Mouse (Mus musculus) embryonic facial prominence, embryonic 10.5 days (tissue): Measurements from ENCODE around the gene Slc5a2. TPM values are rescaled to one million over a fixed set of nuclear protein-coding genes. Genes with fewer than 3 reads are reported as not detected.

Experiments used
- DNase-seq: peaks from one replicate; pipeline ENCODE4 v3.0.0-alpha.2; 2017; ENCODE audit warnings: low spot score
- H3K27ac ChIP-seq: fragments of 300-500 bp; sonication (generic); replicated peaks from 2 replicates; pipeline ENCODE4 v1.5.1; 2016; ENCODE audit warnings: mild to moderate bottlenecking
- H3K27me3 ChIP-seq: fragments of 300-500 bp; sonication (generic); replicated peaks from 2 replicates; pipeline ENCODE4 v1.6.1; 2016; ENCODE audit warnings: low read depth, mild to moderate bottlenecking; ENCODE audit not compliant: poor library complexity, severe bottlenecking
- H3K36me3 ChIP-seq: fragments of 300-500 bp; sonication (generic); replicated peaks from 2 replicates; pipeline ENCODE4 v1.6.1; 2016; ENCODE audit warnings: mild to moderate bottlenecking, moderate library complexity
- H3K4me1 ChIP-seq: fragments of 300-500 bp; sonication (generic); 2 replicates; pipeline ENCODE4 v1.6.1; 2016
- H3K4me3 ChIP-seq: fragments of 300-500 bp; sonication (generic); 2 replicates; pipeline ENCODE4 v1.5.1; 2016; ENCODE audit warnings: mild to moderate bottlenecking, moderate library complexity
- H3K9me3 ChIP-seq: fragments of 300-500 bp; sonication (generic); 2 replicates; pipeline ENCODE4 v1.6.1; 2016; ENCODE audit warnings: mild to moderate bottlenecking
- whole genome bisulfite sequencing: fragments of 180-500 bp; shearing (Covaris S2); methylation state at CpG from one replicate; pipeline ENCODE4 v1.1.7; 2016; 5-methylcytosine and 5-hydroxymethylcytosine counted together
- polyA plus RNA-seq: library from polyadenylated mRNA; unstranded; fragments of >200 nt; fragmentation: Nextera tagmentation; extraction: Ambion mirVana; gene quantifications from 2 replicates; pipeline ENCODE4 v1.2.1, GENCODE M21; 2016

Gene Slc5a2
- polyA plus RNA-seq, 1 experiment from 2014 or later, result 0.10 TPM

DNA sequence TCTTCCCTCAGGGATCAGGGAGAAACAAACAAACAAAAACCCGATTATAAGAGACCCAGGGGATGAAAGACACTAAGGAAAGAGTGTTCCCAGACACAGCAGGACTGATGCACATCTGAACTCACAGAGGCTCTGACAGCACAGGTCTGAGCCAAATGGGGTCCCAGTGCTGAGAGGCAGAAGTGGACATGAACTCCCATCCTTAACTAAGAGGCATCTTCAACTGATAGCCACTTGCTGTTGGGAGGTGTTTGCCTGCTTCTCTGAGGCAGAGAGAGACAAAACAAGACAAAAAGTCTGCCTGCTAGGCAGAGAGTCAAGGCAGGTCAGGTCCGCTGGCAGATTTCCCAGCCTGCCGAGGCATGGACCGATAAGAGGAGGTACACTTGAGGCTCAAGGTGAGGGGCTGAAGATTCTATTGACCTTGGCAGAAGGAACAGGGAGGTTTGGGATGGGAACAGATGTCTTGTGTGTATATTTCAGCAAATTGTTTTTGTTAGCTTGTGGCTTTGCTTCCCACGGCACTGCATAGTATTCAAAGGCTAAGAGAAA lies 8.6 kb upstream of the Slc5a2 start:
- WGBS, result 67% methylated on average over 5 of the region's 5 CpGs
- no peak for DNase-seq

DNA sequence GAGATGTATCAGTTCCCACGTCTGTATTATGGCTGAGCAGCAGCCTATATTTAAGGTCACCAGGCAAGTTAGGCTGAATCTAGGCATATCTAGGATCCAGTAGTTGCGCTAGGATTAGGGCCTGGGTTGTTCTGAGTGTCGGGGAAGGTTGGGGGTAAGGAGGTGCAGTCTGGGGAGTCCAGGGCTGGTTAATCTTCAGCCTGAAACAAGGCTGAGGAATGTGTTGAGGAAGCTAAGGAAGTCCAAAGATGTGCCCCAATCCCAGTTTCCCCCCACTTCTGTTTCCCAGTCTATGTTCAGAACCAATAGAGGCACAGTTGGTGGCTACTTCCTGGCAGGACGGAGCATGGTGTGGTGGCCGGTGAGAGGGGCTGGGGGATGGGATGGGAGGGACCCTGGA lies 599 bp downstream of the Slc5a2 start:
- H3K36me3 ChIP-seq, result peaks cover 10% of the 10 kb centered on the region
- no peak overlapping the region for H3K27ac ChIP-seq
- H3K4me3 ChIP-seq, result no peak overlapping the region
- no peak for DNase-seq
- H3K27me3 ChIP-seq, result no peaks in the 10 kb centered on the region
- WGBS, result 81% methylated on average over 5 of the region's 5 CpGs
- H3K9me3 ChIP-seq, result no peaks in the 10 kb centered on the region
- H3K4me1 ChIP-seq, result no peaks in the 10 kb centered on the region

More for the DNA sequence above, 8.6 kb upstream of the Slc5a2 start:
- Histone ChIP-seq H3K4me3 (no peak overlapping the region), H3K4me1 (peaks cover 23% of the 10 kb centered on the region), H3K27me3 (peaks cover 19% of the 10 kb centered on the region), H3K9me3 (no peaks in the 10 kb centered on the region), H3K36me3 (no peaks in the 10 kb centered on the region), H3K27ac (no peak overlapping the region)

DNA sequence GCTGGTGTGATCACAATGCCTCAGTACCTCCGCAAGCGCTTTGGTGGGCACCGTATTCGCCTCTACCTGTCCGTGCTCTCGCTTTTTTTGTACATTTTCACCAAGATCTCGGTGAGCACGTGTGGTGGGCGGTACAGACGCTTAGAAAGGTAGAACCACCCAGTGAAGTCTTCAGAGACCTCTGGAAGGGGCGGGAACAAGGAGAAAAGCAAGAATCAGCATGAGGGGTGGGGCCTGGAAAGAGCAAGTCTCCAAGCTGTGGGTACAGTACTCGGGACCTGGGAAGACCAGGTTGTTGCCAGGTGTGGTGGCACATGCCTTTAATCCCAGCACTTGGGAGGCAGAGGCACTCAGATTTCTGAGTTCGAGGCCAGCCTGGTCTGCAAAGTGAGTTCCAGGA lies 1.9 kb downstream of the Slc5a2 start:
- 60% methylated on average over 13 of the region's 13 CpGs for WGBS
- H3K4me1 ChIP-seq, result no peaks in the 10 kb centered on the region
- H3K36me3 ChIP-seq, result peaks cover 24% of the 10 kb centered on the region
- DNase-seq, result no peak
- H3K9me3 ChIP-seq, result no peaks in the 10 kb centered on the region
- no peak overlapping the region for H3K27ac ChIP-seq
- H3K4me3 ChIP-seq, result no peak overlapping the region
- no peaks in the 10 kb centered on the region for H3K27me3 ChIP-seq

DNA sequence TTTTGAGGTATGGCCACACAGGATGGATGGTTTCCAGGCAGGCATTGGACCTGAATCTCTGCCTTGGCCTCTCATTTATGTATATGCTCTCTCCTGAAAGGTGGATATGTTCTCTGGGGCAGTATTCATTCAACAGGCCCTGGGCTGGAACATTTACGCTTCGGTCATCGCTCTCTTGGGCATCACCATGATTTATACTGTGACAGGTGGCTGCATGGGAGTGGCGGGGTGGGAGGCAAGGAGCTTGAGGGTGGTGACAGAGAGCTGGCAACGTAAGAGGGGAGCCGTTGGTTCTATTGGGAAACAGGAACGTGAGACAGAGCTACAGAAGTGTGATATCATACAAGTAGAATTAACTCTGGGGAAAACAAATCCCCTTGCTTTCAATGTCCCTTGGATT lies 2.4 kb downstream of the Slc5a2 start:
- Histone ChIP-seq H3K27ac (no peak overlapping the region), H3K4me3 (no peak overlapping the region), H3K36me3 (peaks cover 28% of the 10 kb centered on the region), H3K27me3 (no peaks in the 10 kb centered on the region), H3K4me1 (no peaks in the 10 kb centered on the region), H3K9me3 (no peaks in the 10 kb centered on the region)
- 90% methylated on average over 7 of the region's 7 CpGs for WGBS
- no peak for DNase-seq

DNA sequence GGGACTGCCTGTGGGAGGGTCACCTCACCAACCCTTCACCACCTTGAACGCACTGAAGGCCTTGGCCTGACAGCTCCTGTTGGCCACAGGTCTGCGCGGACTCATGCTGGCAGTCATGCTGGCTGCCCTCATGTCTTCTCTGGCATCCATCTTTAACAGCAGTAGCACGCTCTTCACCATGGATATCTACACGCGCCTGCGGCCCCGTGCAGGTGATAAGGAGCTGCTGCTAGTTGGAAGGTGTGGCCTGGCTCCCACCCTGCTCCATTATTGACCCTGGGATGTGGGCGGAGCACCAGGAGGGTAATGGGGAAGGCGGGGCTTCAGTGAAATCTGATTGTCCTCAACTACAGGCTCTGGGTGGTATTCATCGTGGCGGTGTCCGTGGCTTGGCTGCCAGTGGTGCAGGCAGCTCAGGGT lies 5.0 kb downstream of the Slc5a2 start:
- 64% methylated on average over 13 of the region's 13 CpGs for WGBS
- H3K27me3 ChIP-seq, result no peaks in the 10 kb centered on the region
- H3K9me3 ChIP-seq, result no peaks in the 10 kb centered on the region
- H3K4me3 ChIP-seq, result no peak overlapping the region
- H3K36me3 ChIP-seq, result peaks cover 54% of the 10 kb centered on the region
- no peak for DNase-seq
- no peaks in the 10 kb centered on the region for H3K4me1 ChIP-seq
- no peak overlapping the region for H3K27ac ChIP-seq

DNA sequence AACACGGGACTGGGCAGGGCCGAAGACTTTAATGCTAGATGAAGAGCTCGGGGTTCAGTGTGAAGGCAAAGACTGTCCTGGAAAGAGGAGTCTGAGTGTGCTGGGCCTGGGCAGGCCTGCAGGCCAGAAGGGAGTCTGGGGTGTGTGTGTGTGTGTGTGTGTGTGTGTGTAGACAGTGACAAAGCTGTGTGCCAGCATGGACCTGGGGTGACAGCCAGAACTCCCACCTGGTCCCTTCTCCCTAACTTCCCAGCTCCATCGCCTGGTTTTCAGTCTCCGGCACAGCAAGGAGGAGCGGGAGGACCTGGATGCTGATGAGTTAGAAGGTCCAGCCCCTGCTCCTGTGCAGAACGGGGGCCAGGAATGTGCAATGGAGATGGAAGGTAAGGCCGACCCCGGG lies 6.0 kb downstream of the Slc5a2 start:
- no peak for DNase-seq
- Histone ChIP-seq H3K9me3 (no peaks in the 10 kb centered on the region), H3K27ac (no peak overlapping the region), H3K4me3 (no peak overlapping the region), H3K36me3 (peaks cover 65% of the 10 kb centered on the region), H3K4me1 (no peaks in the 10 kb centered on the region), H3K27me3 (no peaks in the 10 kb centered on the region)
- WGBS, result 89% methylated on average over 9 of the region's 9 CpGs

DNA sequence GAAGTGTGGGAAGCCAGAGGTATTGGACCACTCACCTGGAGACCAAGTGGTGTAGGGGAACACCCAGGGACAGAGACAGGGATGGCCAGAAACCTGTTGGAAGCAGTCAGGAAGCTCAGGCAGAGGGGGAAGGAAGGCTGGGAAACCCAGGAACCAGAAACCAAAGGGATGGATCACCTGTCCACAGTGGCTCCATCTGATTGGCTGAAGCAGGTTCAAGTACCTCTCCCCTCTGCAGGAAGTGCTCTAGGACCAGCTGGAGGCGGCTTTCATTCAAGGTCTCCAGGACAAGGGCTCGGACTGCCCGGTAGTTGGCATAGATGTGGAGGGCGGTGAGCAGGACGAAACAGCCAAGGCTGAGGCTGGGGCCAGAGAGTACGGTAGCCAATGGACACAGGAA lies 10.6 kb downstream of the Slc5a2 start:
- DNase-seq, result no peak
- 96% methylated on average over 6 of the region's 6 CpGs for WGBS
- peaks cover 5% of the 10 kb centered on the region; the same call in 1 of the 2 replicates for H3K4me1 ChIP-seq
- H3K4me3 ChIP-seq, result no peak overlapping the region
- no peaks in the 10 kb centered on the region for H3K9me3 ChIP-seq
- no peak overlapping the region for H3K27ac ChIP-seq
- peaks cover 88% of the 10 kb centered on the region for H3K36me3 ChIP-seq
- peaks cover 23% of the 10 kb centered on the region for H3K27me3 ChIP-seq

DNA sequence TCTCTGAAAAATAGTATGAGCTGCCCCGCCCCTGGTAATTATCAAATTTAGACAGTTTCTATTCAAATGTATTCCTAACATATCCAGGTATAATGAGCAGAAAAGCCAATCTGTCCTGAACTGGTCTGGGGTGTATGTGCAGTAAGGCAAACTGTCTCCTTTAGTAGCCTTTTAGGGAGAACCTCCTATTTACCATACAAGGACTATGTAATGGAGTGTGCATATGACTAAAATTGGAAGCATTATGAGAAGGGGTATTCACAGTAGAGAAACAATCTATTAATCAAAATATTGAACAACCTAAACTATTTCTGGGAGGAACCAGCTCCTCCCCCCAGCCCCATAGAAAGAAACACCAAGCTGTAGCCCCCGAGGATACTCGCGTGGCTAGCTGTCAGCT lies 14.3 kb downstream of the Slc5a2 start:
- H3K27ac ChIP-seq, result no peak overlapping the region
- DNase-seq, result no peak
- H3K4me1 ChIP-seq, result peaks cover 26% of the 10 kb centered on the region
- peaks cover 23% of the 10 kb centered on the region for H3K27me3 ChIP-seq
- H3K36me3 ChIP-seq, result peaks cover 59% of the 10 kb centered on the region
- H3K9me3 ChIP-seq, result no peaks in the 10 kb centered on the region
- no peak overlapping the region for H3K4me3 ChIP-seq
- WGBS, result 94% methylated on average over 4 of the region's 4 CpGs

DNA sequence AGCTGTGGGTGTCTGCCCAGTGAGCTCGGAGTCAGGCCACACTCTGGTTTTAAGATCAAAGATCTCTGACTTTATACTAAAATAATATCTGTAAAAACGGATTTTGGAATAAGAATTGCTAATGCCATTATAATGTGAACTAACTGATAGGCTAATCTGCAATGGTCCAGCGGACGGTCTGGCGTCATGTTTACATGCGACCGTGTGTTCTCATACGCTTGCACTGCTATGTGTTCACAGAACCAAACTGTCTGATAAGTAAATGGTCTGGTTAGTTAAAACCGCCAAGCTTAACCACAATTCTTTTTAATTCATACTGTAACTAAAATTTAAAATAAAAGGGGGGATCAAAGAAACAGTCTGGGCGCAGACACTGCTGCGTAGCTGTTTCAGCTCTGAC lies 16.3 kb downstream of the Slc5a2 start:
- Histone ChIP-seq H3K4me1 (peaks cover 30% of the 10 kb centered on the region), H3K27me3 (peaks cover 35% of the 10 kb centered on the region), H3K4me3 (no peak overlapping the region), H3K27ac (no peak overlapping the region), H3K36me3 (peaks cover 52% of the 10 kb centered on the region), H3K9me3 (no peaks in the 10 kb centered on the region)
- WGBS, result 90% methylated on average over 11 of the region's 11 CpGs
- DNase-seq, result no peak

DNA sequence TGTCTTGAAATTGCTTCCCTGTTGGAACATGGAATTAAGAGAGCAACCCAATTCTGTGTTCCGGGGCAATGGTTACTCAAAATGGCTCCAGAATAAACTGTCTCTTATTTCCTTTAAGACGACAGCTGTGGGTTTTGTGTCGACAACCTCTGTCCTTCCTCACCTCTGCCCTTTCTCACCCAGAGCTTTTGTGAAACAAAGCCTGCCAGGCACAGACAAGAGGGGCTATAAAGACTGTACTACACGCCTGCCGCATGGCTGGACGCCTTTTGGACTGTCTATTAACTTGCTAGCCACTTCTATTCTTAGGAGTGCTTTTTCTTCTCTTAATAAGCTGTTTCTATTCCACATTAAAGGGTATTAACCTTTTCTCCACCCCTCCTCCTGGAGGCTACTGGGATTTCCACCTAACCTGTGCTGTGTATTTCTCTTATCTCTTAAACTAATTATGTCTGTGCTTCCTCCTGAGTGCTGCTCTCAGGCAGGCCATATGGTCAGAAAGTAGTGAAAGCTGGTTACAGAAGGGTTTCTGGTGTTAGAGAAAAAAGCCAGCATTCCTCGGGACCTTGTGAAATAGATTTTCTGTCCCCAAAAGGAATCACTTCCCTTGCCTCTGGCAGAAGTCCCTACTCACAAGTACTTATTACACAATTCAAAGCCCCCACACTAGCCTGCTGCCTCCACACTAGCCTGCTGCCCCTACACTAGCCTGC lies 17.2 kb downstream of the Slc5a2 start:
- H3K27me3 ChIP-seq, result peaks cover 41% of the 10 kb centered on the region
- H3K4me1 ChIP-seq, result peaks cover 28% of the 10 kb centered on the region
- peak; percentile 40 for DNase-seq
- 18% methylated on average over 7 of the region's 7 CpGs for WGBS
- no peaks in the 10 kb centered on the region for H3K9me3 ChIP-seq
- H3K36me3 ChIP-seq, result peaks cover 55% of the 10 kb centered on the region
- H3K27ac ChIP-seq, result peak overlapping the region; percentile 59
- no peak overlapping the region for H3K4me3 ChIP-seq

DNA sequence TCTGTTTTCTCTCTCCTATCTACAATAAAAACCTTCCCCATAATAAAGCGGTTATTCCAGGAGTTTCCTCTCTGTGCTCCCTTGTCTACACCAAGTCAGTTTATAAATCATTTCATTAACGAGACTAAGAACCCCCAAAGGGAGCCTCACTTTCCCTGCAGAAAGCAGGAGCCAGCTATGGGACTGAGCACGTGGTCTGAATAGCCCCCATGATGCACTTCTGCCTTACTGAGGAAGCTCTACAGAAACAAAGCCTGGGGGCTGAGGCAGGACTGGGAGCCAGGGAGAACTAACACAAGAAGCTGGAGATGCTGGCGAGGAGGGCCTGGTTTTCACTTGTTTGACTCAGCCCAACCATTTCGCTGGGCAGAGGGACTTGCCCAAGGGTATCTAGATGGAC lies 18.6 kb downstream of the Slc5a2 start:
- H3K4me3 ChIP-seq, result no peak overlapping the region
- 65% methylated on average over 5 of the region's 5 CpGs for WGBS
- peaks cover 63% of the 10 kb centered on the region for H3K36me3 ChIP-seq
- H3K27ac ChIP-seq, result peak overlapping the region; percentile 59; the same call in 1 of the 2 replicates
- H3K4me1 ChIP-seq, result peaks cover 32% of the 10 kb centered on the region
- DNase-seq, result no peak
- H3K27me3 ChIP-seq, result peaks cover 36% of the 10 kb centered on the region
- H3K9me3 ChIP-seq, result no peaks in the 10 kb centered on the region

DNA sequence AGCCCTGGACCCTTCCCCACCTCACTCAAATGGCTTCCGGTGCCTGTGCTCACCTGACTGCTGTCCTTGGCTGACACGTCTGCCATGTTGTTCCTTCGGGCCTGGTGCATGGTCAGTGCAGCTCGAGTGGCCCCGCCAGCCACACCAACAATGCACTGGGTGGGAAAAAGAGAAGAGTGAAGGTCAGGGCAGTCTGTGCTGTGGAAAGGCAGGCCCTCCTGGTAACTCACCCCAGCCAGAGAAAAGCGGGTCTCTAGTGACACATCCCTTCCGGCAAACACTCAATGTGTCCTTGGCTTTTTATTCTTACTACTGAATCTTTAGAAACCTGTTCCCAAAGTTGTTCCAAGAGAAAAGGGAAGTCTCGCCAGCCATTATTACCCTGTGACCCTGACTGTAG lies 19.6 kb downstream of the Slc5a2 start:
- no peak for DNase-seq
- peaks cover 42% of the 10 kb centered on the region for H3K4me1 ChIP-seq
- H3K4me3 ChIP-seq, result no peak overlapping the region
- no peak overlapping the region for H3K27ac ChIP-seq
- H3K9me3 ChIP-seq, result no peaks in the 10 kb centered on the region
- H3K36me3 ChIP-seq, result peaks cover 56% of the 10 kb centered on the region
- peaks cover 28% of the 10 kb centered on the region for H3K27me3 ChIP-seq
- 85% methylated on average over 8 of the region's 8 CpGs for WGBS

DNA sequence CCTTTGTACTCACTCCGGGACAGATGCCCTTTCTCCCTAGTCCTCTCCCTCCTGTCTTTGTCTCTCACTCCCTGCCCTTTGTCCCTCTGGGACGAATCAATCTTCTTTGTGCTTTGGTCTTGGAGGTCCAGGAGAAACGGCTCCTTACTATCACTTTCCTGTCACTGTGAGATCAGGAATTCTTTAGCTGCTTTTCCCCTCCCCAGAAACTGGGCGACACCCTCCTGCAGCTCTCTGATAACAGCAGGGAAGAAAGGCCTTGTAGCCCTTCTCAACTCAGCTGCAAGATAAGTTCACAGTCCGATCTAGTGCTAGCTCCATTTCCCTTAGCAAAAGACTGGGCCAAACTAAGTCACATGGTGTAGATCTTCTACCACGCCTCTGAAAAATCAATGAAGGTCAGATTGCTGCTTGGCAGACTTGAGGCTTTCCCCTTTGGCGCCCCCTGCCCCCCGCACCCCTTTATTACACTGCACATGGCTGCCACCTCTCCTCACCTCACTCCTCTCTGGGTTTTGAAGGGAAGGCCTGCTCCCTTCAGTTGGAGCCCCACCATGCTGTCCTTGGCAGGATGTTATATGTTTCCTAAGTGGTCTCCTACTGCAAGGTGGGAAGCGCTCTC lies 23.6 kb downstream of the Slc5a2 start:
- peaks cover 73% of the 10 kb centered on the region for H3K36me3 ChIP-seq
- WGBS, result 32% methylated on average over 9 of the region's 9 CpGs
- peaks cover 23% of the 10 kb centered on the region for H3K4me1 ChIP-seq
- no peak overlapping the region for H3K4me3 ChIP-seq
- no peaks in the 10 kb centered on the region for H3K9me3 ChIP-seq
- H3K27me3 ChIP-seq, result peaks cover 18% of the 10 kb centered on the region
- peak; percentile 61 for DNase-seq
- peak overlapping the region; percentile 65 for H3K27ac ChIP-seq
